Mouse (Mus musculus) ES-E14 (cell line): ENCODE measurements around the gene Atp2b4. TPM values are rescaled to one million over a fixed set of nuclear protein-coding genes. Genes with fewer than 3 reads are reported as not detected.

Experiments
- DNase-seq: peaks from one replicate; pipeline ENCODE4 v3.0.0-alpha.2; 2013; ENCODE audit warnings: low read depth, low spot score
- H3K27ac ChIP-seq: 2 replicates; pipeline ENCODE4 v1.5.1; 2012; ENCODE audit warnings: low read depth, mild to moderate bottlenecking, low read length, moderate library complexity, mixed read lengths; ENCODE audit not compliant: poor library complexity, insufficient read depth, severe bottlenecking
- H3K36me3 ChIP-seq: 2 replicates; pipeline ENCODE4 v1.6.1; 2012; ENCODE audit warnings: mild to moderate bottlenecking, low read length, moderate library complexity, mixed read lengths; ENCODE audit not compliant: control insufficient read depth, poor library complexity, insufficient read depth, severe bottlenecking
- H3K4me1 ChIP-seq, 2 experiments: fragments of 150-350 bp in 1 of 2; sonication (generic) in 1 of 2; 2 replicates each; pipeline ENCODE4 v1.6.1; 2012; ENCODE audit warnings: low read length in 2 of 2, mild to moderate bottlenecking in 1 of 2, mixed read lengths in 1 of 2; ENCODE audit not compliant: control insufficient read depth in 2 of 2, insufficient read depth in 2 of 2, poor library complexity in 1 of 2
- H3K4me3 ChIP-seq, 2 experiments: fragments of 150-350 bp in 1 of 2; sonication (generic) in 1 of 2; 2 replicates each; pipeline ENCODE4 v1.5.1; 2012; ENCODE audit warnings: low read length in 2 of 2, low read depth in 1 of 2, mild to moderate bottlenecking in 1 of 2, mixed read lengths in 1 of 2; ENCODE audit not compliant: insufficient read depth in 1 of 2, poor library complexity in 1 of 2, severe bottlenecking in 1 of 2
- H3K9ac ChIP-seq: 2 replicates; pipeline ENCODE4 v1.6.1; 2012; ENCODE audit warnings: low read depth, mild to moderate bottlenecking, low read length, mixed read lengths; ENCODE audit not compliant: poor library complexity, insufficient read depth, severe bottlenecking
- H3K9me3 ChIP-seq: fragments of 150-350 bp; sonication (generic); 2 replicates; pipeline ENCODE4 v1.6.1; 2012; ENCODE audit warnings: low read depth, mild to moderate bottlenecking, low read length; ENCODE audit not compliant: control insufficient read depth, insufficient read depth
- CHD2 ChIP-seq: IDR thresholded peaks from 2 replicates; pipeline ENCODE4 v1.6.1; 2014; ENCODE audit warnings: mild to moderate bottlenecking, low read depth, low read length, inconsistent platforms
- HCFC1 ChIP-seq: IDR thresholded peaks from 2 replicates; pipeline ENCODE4 v1.6.1; 2012; ENCODE audit warnings: low read length, inconsistent platforms, borderline replicate concordance; ENCODE audit not compliant: insufficient read depth
- MAFK ChIP-seq: IDR thresholded peaks from 2 replicates; pipeline ENCODE4 v1.6.1; 2014; ENCODE audit warnings: mild to moderate bottlenecking, low read depth, low read length, inconsistent platforms; ENCODE audit not compliant: insufficient read depth
- ZC3H11A ChIP-seq: IDR thresholded peaks from 2 replicates; pipeline ENCODE4 v1.6.1; 2012; ENCODE audit warnings: low read depth, mild to moderate bottlenecking, inconsistent platforms, low read length, borderline replicate concordance
- ZNF384 ChIP-seq: IDR thresholded peaks from 2 replicates; pipeline ENCODE4 v1.6.1; 2012; ENCODE audit warnings: low read depth, low read length, inconsistent platforms
- in situ Hi-C, 2 experiments: fragments of 600-800 bp; cut with MboI; formaldehyde crosslinking; loops; one replicate each; pipeline ENCODE4 v1.15.1; 2025; ENCODE audit warnings: low sequenced_read_pairs in 2 of 2, inconsistent platforms in 1 of 2; ENCODE audit not compliant: unreplicated experiment in 2 of 2
- total RNA-seq: library from RNA; depleted of rRNA; stranded (reverse); fragments of 300-350 nt; gene quantifications from 2 replicates; pipeline ENCODE4 v1.2.3, GENCODE M21; 2012

Atp2b4 gene
- total RNA-seq, 1 experiment: 9.8 TPM

DNA sequence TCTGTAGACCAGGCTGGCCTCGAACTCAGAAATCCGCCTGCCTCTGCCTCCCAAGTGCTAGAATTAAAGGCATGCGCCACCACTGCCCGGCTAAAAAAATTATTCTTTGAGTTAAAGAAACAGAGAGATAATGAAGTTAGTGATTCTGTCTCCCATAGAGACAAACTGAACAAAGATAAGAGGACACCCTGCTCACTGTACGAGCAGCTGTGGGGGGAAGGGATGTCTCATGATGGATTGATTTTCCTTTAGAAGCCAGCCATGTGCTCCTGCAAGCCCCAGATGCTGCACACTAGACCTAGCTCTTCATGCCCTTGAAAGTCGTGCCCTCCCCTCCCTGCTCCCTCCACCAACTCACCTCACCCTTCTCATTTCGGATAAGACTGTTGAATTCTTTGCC lies 72.5 kb downstream of the Atp2b4 start:
- Histone ChIP-seq H3K9ac (no peak overlapping the region), H3K9me3 (no peaks in the 10 kb centered on the region), H3K4me1 (peaks cover 5 to 9% of the 10 kb centered on the region in 2 experiments; a peak in 2 of 4 replicates), H3K27ac (no peak overlapping the region), H3K4me3 (no peak overlapping the region), H3K36me3 (peaks cover 3% of the 10 kb centered on the region; the same call in 1 of the 2 replicates)
- in situ Hi-C loops: no loop called here
- DNase-seq: no peak
- no peak for TF ChIP-seq HCFC1
- TF ChIP-seq MAFK: no peak
- TF ChIP-seq CHD2: no peak

DNA sequence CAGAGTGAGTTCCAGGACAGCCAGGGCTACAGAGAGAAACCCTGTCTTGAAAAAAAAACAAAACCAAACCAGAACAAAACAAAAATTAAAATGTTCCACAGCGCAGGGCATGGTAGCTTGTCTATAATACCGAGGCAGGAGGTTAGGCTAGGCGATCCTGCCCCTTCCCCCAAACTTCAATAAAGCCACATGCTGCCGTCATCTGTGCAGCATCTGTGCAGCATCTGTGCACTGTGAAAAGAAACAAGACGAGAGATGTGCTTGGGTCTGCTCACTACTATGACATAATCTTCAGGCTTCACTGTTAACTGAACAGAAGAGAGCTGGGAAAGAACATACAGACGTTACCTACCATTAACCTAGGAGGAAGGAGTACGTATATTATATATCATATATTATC lies 80.5 kb downstream of the Atp2b4 start:
- Histone ChIP-seq H3K4me1 (no peaks in the 10 kb centered on the region), H3K4me3 (no peak overlapping the region), H3K36me3 (no peaks in the 10 kb centered on the region), H3K9me3 (no peaks in the 10 kb centered on the region), H3K27ac (no peak overlapping the region), H3K9ac (no peak overlapping the region)
- in situ Hi-C loops: no loop called here
- DNase-seq: no peak
- no peak for TF ChIP-seq MAFK
- no peak for TF ChIP-seq CHD2
- TF ChIP-seq HCFC1: no peak
- no peak for TF ChIP-seq ZNF384
- TF ChIP-seq ZC3H11A: no peak

DNA sequence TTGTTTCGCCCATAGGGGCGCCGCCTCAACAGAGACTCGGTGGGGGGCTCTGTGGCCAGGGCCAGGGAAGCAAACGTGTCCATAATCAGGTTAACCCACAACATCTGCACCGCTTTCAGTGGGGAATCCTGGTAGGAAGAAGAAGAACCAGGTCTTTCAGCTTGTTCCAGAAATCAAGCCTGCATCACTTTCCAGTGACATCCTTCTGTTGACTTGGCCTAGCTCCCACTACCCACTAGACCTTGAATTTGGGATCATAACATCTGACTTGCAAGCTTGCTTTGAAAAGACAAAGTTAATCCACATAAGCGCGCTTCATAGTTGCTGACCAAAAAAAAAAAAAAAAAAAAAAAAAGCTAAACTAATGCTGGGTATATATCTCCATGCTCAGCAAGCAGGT lies 82.1 kb downstream of the Atp2b4 start:
- H3K4me3 ChIP-seq: no peak overlapping the region
- no peaks in the 10 kb centered on the region for H3K36me3 ChIP-seq
- TF ChIP-seq HCFC1: no peak
- no peak for TF ChIP-seq ZNF384
- TF ChIP-seq ZC3H11A: no peak
- no peak for TF ChIP-seq CHD2
- no peak for TF ChIP-seq MAFK
- no peaks in the 10 kb centered on the region for H3K4me1 ChIP-seq
- in situ Hi-C loops: no loop called here
- H3K27ac ChIP-seq: no peak overlapping the region
- no peak for DNase-seq
- no peak overlapping the region for H3K9ac ChIP-seq
- no peaks in the 10 kb centered on the region for H3K9me3 ChIP-seq

DNA sequence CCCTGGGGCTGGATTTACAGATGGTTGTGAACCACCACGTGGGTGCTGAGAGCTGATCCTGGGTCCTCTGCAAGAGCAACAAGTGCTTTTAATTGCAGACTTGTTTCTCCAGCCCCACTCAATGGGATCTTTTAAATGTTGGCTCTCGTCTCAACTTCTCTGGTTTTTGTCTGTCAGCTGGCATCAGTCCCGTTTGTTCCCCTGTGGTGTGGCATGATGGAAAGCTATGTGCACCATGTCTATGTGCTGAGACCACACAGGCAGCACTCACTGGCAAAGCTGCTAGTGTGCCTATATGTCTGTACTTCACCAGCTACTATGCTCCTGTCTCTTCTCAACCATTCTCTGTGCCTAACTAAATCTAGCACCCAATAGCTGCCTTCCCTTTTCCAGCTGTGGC lies 82.5 kb downstream of the Atp2b4 start:
- Histone ChIP-seq H3K9ac (no peak overlapping the region), H3K4me1 (no peaks in the 10 kb centered on the region), H3K36me3 (no peaks in the 10 kb centered on the region), H3K4me3 (no peak overlapping the region), H3K9me3 (no peaks in the 10 kb centered on the region), H3K27ac (no peak overlapping the region)
- no peak for DNase-seq
- TF ChIP-seq ZNF384 (no peak), CHD2 (no peak), MAFK (no peak), HCFC1 (no peak), ZC3H11A (no peak)
- in situ Hi-C loops: no loop called here

DNA sequence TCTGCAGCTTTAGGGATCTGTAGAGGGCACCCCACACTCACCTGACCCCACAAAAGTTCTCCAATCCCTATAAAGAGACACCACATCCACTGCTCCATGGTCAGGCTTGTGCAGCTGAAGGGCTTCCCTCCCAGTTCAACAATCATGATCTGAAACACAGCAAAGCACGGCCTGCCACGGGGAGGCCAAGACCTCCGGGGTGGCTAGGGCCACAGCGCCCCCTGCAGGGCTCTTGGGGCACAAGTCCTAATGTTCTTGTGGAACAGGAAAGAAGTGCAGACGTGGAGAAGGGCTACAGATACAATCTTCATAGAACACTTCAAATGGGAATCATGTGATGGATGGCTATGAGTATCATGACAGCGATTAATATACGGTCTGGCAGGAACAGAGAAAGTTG lies 84.4 kb downstream of the Atp2b4 start:
- Histone ChIP-seq H3K4me1 (peaks cover 3 to 8% of the 10 kb centered on the region in 2 experiments; a peak in 2 of 4 replicates), H3K9me3 (no peaks in the 10 kb centered on the region), H3K36me3 (no peaks in the 10 kb centered on the region; the same call in 1 of the 2 replicates), H3K9ac (no peak overlapping the region), H3K4me3 (no peak overlapping the region), H3K27ac (no peak overlapping the region)
- TF ChIP-seq MAFK (no peak), HCFC1 (no peak), ZC3H11A (peak; percentile 73; the same call in 1 of the 2 replicates)
- DNase-seq: no peak
- in situ Hi-C loops: no loop called here
